Mouse (Mus musculus) left cerebral cortex, postnatal 36 days (tissue): ENCODE results near the gene Scn8a. TPM values are rescaled to one million over a fixed set of nuclear protein-coding genes. Genes with fewer than 3 reads are reported as not detected.

Source experiments
- DNase-seq, 2 experiments: peaks; one replicate each; pipeline ENCODE4 v3.0.0; 2021 to 2022; ENCODE audit warnings: low spot score in 2 of 2, mixed read lengths in 1 of 2
- intact Hi-C: fragments of 180-260 bp; cut with DNase I; formaldehyde crosslinking; loops from one replicate; pipeline ENCODE4 v1.15.1; 2025
- total RNA-seq, 2 experiments: library from RNA; stranded (reverse); gene quantifications; 2 replicates each; pipeline ENCODE4 v1.2.3; 2021

Scn8a gene
- total RNA-seq, 2 experiments from 2014 or later = 222 to 250 TPM

GRCm38 (mm10) chr15:100936176-100936575 is 66.5 kb downstream of the Scn8a start:
- no peak for DNase-seq
- intact Hi-C loops = no loop called here

GRCm38 (mm10) chr15:100948383-100948782 is 78.7 kb downstream of the Scn8a start:
- no peak for DNase-seq
- intact Hi-C loops = no loop called here

- no peak for DNase-seq
- intact Hi-C loops = no loop called here
Measured at GRCm38 (mm10) chr15:100949169-100949568, 79.5 kb downstream of the Scn8a start.

GRCm38 (mm10) chr15:100951491-100951890 is 81.8 kb downstream of the Scn8a start:
- intact Hi-C loops = no loop called here
- DNase-seq = peak in 1 of 2 experiments; percentile 38

- no peak for DNase-seq
- intact Hi-C loops = no loop called here
Measured at GRCm38 (mm10) chr15:100952292-100952691, 82.6 kb downstream of the Scn8a start.

GRCm38 (mm10) chr15:100952854-100953253 is 83.2 kb downstream of the Scn8a start:
- intact Hi-C loops = no loop called here
- no peak for DNase-seq

GRCm38 (mm10) chr15:100953955-100954354 is 84.3 kb downstream of the Scn8a start:
- no peak for DNase-seq

GRCm38 (mm10) chr15:100954751-100955150 is 85.1 kb downstream of the Scn8a start:
- intact Hi-C loops = no loop called here
- DNase-seq = no peak

More at GRCm38 (mm10) chr15:100953955-100954354, 84.3 kb downstream of the Scn8a start:
- intact Hi-C loops = no loop called here

- peak; percentile 55 to 59 for DNase-seq
- intact Hi-C loops = loop anchor here (5.0 kb wide), 1 partner anchor 89 kb away; no protein-coding TSS in a partner anchor
Measured at GRCm38 (mm10) chr15:100960958-100961357, 91.3 kb downstream of the Scn8a start.

- DNase-seq = no peak
- intact Hi-C loops = loop anchor here (5.0 kb wide), 1 partner anchor 89 kb away; no protein-coding TSS in a partner anchor
Measured at GRCm38 (mm10) chr15:100961561-100961960, 91.9 kb downstream of the Scn8a start.

GRCm38 (mm10) chr15:100971443-100971842 is 101.8 kb downstream of the Scn8a start:
- peak; percentile 70 to 77 for DNase-seq
- intact Hi-C loops = no loop called here

- intact Hi-C loops = no loop called here
Measured at GRCm38 (mm10) chr15:100972795-100973194, 103.1 kb downstream of the Scn8a start.

GRCm38 (mm10) chr15:100974679-100975078 is 105.0 kb downstream of the Scn8a start:
- intact Hi-C loops = no loop called here
- DNase-seq = no peak

More at GRCm38 (mm10) chr15:100972795-100973194, 103.1 kb downstream of the Scn8a start:
- DNase-seq = no peak

GRCm38 (mm10) chr15:100983427-100984153 is 113.9 kb downstream of the Scn8a start:
- DNase-seq = peak; percentile 62 to 72
- intact Hi-C loops = loop anchor here (2.0 to 10.0 kb wide), 2 partner anchors 59 to 219 kb away; partner anchors contain the start of gene Slc4a8

GRCm38 (mm10) chr15:100984154-100984893 is 114.7 kb downstream of the Scn8a start:
- intact Hi-C loops = loop anchor here (2.0 to 10.0 kb wide), 2 partner anchors 58 to 220 kb away; partner anchors contain the start of gene Slc4a8

GRCm38 (mm10) chr15:100986479-100986878 is 116.8 kb downstream of the Scn8a start:
- intact Hi-C loops = loop anchor here (10.0 kb wide), 1 partner anchor 222 kb away; the partner anchor contains the start of gene Slc4a8
- DNase-seq = no peak

More at GRCm38 (mm10) chr15:100984154-100984893, 114.7 kb downstream of the Scn8a start:
- no peak for DNase-seq

GRCm38 (mm10) chr15:100987031-100987430 is 117.4 kb downstream of the Scn8a start:
- intact Hi-C loops = loop anchor here (10.0 kb wide), 1 partner anchor 222 kb away; the partner anchor contains the start of gene Slc4a8
- no peak for DNase-seq

GRCm38 (mm10) chr15:100990283-100990682 is 120.6 kb downstream of the Scn8a start:
- no peak for DNase-seq
- intact Hi-C loops = no loop called here

GRCm38 (mm10) chr15:100997090-100997489 is 127.4 kb downstream of the Scn8a start:
- intact Hi-C loops = no loop called here
- DNase-seq = no peak

- DNase-seq = no peak
- intact Hi-C loops = no loop called here
Measured at GRCm38 (mm10) chr15:101001685-101002084, 132.0 kb downstream of the Scn8a start.
